Mouse (Mus musculus) CH12.LX (cell line): ENCODE results near the gene Sh3bp2. TPM values are rescaled to one million over a fixed set of nuclear protein-coding genes. Genes with fewer than 3 reads are reported as not detected.

Experiments
- DNase-seq: peaks from one replicate; pipeline ENCODE4 v3.0.0-alpha.2; 2013; ENCODE audit errors: extremely low read depth
- H3K27ac ChIP-seq: 2 replicates; pipeline ENCODE4 v1.5.1; 2012; ENCODE audit warnings: low read depth, mild to moderate bottlenecking, control low read depth, moderate library complexity; ENCODE audit not compliant: insufficient read depth
- H3K27me3 ChIP-seq: replicated peaks from 2 replicates; pipeline ENCODE3; 2012; ENCODE audit warnings: inconsistent platforms
- H3K36me3 ChIP-seq, 2 experiments: replicated peaks in 1 of 2; 2 replicates each; pipeline versions ENCODE3 to v1.6.1; 2012; ENCODE audit warnings: inconsistent platforms in 1 of 2, low read length in 1 of 2, mild to moderate bottlenecking in 1 of 2, mixed read lengths in 1 of 2, moderate library complexity in 1 of 2; ENCODE audit not compliant: control insufficient read depth in 1 of 2, insufficient read depth in 1 of 2
- H3K4me1 ChIP-seq, 2 experiments: 2 replicates each; pipeline ENCODE4 v1.6.1; 2012; ENCODE audit warnings: inconsistent platforms in 1 of 2, moderate library complexity in 1 of 2; ENCODE audit not compliant: insufficient read depth in 2 of 2, control insufficient read depth in 1 of 2
- H3K4me2 ChIP-seq: 2 replicates; pipeline ENCODE4 v1.6.1; 2012; ENCODE audit warnings: low read depth, mild to moderate bottlenecking, control low read depth; ENCODE audit not compliant: poor library complexity, insufficient read depth, severe bottlenecking
- H3K4me3 ChIP-seq, 3 experiments: fragments of 150-350 bp in 1 of 3; sonication (generic) in 1 of 3; replicated peaks in 1 of 3; 2 replicates each; pipeline versions ENCODE3 to v1.5.1; 2011 to 2012; ENCODE audit warnings: low read depth in 2 of 3, low read length in 2 of 3, mild to moderate bottlenecking in 2 of 3, moderate library complexity in 2 of 3, control low read depth in 1 of 3, improper control_type of control experiment in 1 of 3, inconsistent platforms in 1 of 3, mixed read lengths in 1 of 3; ENCODE audit not compliant: poor library complexity in 1 of 3
- H3K79me2 ChIP-seq: replicated peaks from 2 replicates; pipeline ENCODE4 v1.6.1; 2012; ENCODE audit warnings: mild to moderate bottlenecking, moderate library complexity; ENCODE audit not compliant: control insufficient read depth, poor library complexity, insufficient read depth, severe bottlenecking; ENCODE audit errors: extremely low read depth
- H3K9ac ChIP-seq: 2 replicates; pipeline ENCODE4 v1.6.1; 2012; ENCODE audit warnings: low read depth, mild to moderate bottlenecking, control low read depth, moderate library complexity; ENCODE audit not compliant: insufficient read depth
- H3K9me3 ChIP-seq: replicated peaks from 2 replicates; pipeline ENCODE3; 2012; ENCODE audit warnings: low read length, inconsistent platforms, mixed read lengths
- BHLHE40 ChIP-seq: IDR thresholded peaks from 2 replicates; pipeline ENCODE4 v1.6.1; 2011; ENCODE audit warnings: mild to moderate bottlenecking, low read depth, low read length, improper control_type of control experiment
- CHD1 ChIP-seq: IDR thresholded peaks from 2 replicates; pipeline ENCODE4 v1.6.1; 2012; ENCODE audit warnings: low read depth, low read length, improper control_type of control experiment, inconsistent platforms
- CHD2 ChIP-seq: IDR thresholded peaks from 2 replicates; pipeline ENCODE4 v1.6.1; 2011; ENCODE audit warnings: low read length, improper control_type of control experiment
- ETS1 ChIP-seq: conservative IDR thresholded peaks from 2 replicates; pipeline ENCODE4 v1.6.1; 2012; ENCODE audit warnings: low read depth, mild to moderate bottlenecking, inconsistent platforms, low read length, improper control_type of control experiment, moderate library complexity
- HCFC1 ChIP-seq: IDR thresholded peaks from 2 replicates; pipeline ENCODE4 v1.6.1; 2012; ENCODE audit warnings: low read depth, mild to moderate bottlenecking, inconsistent platforms, low read length, improper control_type of control experiment
- IRF4 ChIP-seq: IDR thresholded peaks from 2 replicates; pipeline ENCODE4 v1.6.1; 2014; ENCODE audit warnings: low read depth, mild to moderate bottlenecking, inconsistent platforms, low read length, improper control_type of control experiment
- JUN ChIP-seq: IDR thresholded peaks from 2 replicates; pipeline ENCODE4 v1.6.1; 2011; ENCODE audit warnings: low read depth, mild to moderate bottlenecking, low read length, improper control_type of control experiment, moderate library complexity; ENCODE audit not compliant: insufficient read depth
- JUND ChIP-seq: conservative IDR thresholded peaks from 2 replicates; pipeline ENCODE4 v1.6.1; 2011; ENCODE audit warnings: low read depth, low read length, improper control_type of control experiment
- KAT2A ChIP-seq: IDR thresholded peaks from 2 replicates; pipeline ENCODE4 v1.6.1; 2012; ENCODE audit warnings: low read length, improper control_type of control experiment, inconsistent platforms; ENCODE audit not compliant: insufficient replicate concordance
- MYC ChIP-seq: IDR thresholded peaks from 2 replicates; pipeline ENCODE4 v1.6.1; 2011; ENCODE audit warnings: low read depth, mild to moderate bottlenecking, improper control_type of control experiment, low read length
- NRF1 ChIP-seq: IDR thresholded peaks from 2 replicates; pipeline ENCODE4 v1.6.1; 2014; ENCODE audit warnings: low read depth, mild to moderate bottlenecking, inconsistent platforms, low read length, improper control_type of control experiment, moderate library complexity
- POLR2A ChIP-seq: IDR thresholded peaks from 2 replicates; pipeline ENCODE4 v1.6.1; 2011; ENCODE audit warnings: low read depth, mild to moderate bottlenecking, improper control_type of control experiment, low read length
- RAD21 ChIP-seq: IDR thresholded peaks from 2 replicates; pipeline ENCODE4 v1.6.1; 2011; ENCODE audit warnings: low read depth, mild to moderate bottlenecking, low read length, improper control_type of control experiment, moderate library complexity
- UBTF ChIP-seq: IDR thresholded peaks from 2 replicates; pipeline ENCODE4 v1.6.1; 2012; ENCODE audit warnings: low read depth, mild to moderate bottlenecking, inconsistent platforms, low read length, improper control_type of control experiment, moderate library complexity
- USF1 ChIP-seq: IDR thresholded peaks from 2 replicates; pipeline ENCODE4 v1.6.1; 2014; ENCODE audit warnings: low read depth, mild to moderate bottlenecking, inconsistent platforms, low read length, improper control_type of control experiment
- USF2 ChIP-seq: conservative IDR thresholded peaks from 2 replicates; pipeline ENCODE4 v1.6.1; 2011; ENCODE audit warnings: low read depth, low read length, improper control_type of control experiment
- ZC3H11A ChIP-seq: IDR thresholded peaks from 2 replicates; pipeline ENCODE4 v1.6.1; 2012; ENCODE audit warnings: low read depth, mild to moderate bottlenecking, inconsistent platforms, low read length, improper control_type of control experiment
- ZKSCAN1 ChIP-seq: IDR thresholded peaks from 2 replicates; pipeline ENCODE4 v1.6.1; 2012; ENCODE audit warnings: low read depth, inconsistent platforms, low read length, improper control_type of control experiment, borderline replicate concordance
- ZMIZ1 ChIP-seq: IDR thresholded peaks from 2 replicates; pipeline ENCODE4 v1.6.1; 2012; ENCODE audit warnings: low read depth, mild to moderate bottlenecking, inconsistent platforms, low read length, improper control_type of control experiment
- ZNF384 ChIP-seq: IDR thresholded peaks from 2 replicates; pipeline ENCODE4 v1.6.1; 2012; ENCODE audit warnings: low read depth, low read length, improper control_type of control experiment, inconsistent platforms
- dilution Hi-C: fragments of 300-500 bp; cut with MboI; formaldehyde crosslinking; loops from 2 replicates; pipeline ENCODE4 v1.14.3; 2020; ENCODE audit warnings: low sequenced_read_pairs; ENCODE audit not compliant: extremely low pct_unique_long_range_greater_than_20kb, extremely low pct_ligation_motif_present
- in situ Hi-C: fragments of 300-500 bp; cut with MboI; formaldehyde crosslinking; loops from 3 replicates; pipeline ENCODE4 v1.14.3; 2019; ENCODE audit warnings: low sequenced_read_pairs, low pct_ligation_motif_present, low pct_unique_long_range_greater_than_20kb, mixed read lengths
- polyA plus RNA-seq: library from polyadenylated mRNA; unstranded; fragments of >175 nt; gene quantifications from 2 replicates; pipeline ENCODE4 v1.2.1, GENCODE M21; 2012; ENCODE audit warnings: low read depth; ENCODE audit not compliant: insufficient read length
- total RNA-seq, 2 experiments: library from RNA; depleted of rRNA; stranded (reverse); fragments of 300-350 nt in 1 of 2; fragments of >200 nt in 1 of 2; gene quantifications; 2 replicates each; pipeline ENCODE4 v1.2.3; 2012 to 2014

The Sh3bp2 gene
- total and polyA plus RNA-seq, 3 experiments = 5.8 to 10.5 (median 7.3) TPM

- Histone ChIP-seq H3K4me3 (no peak overlapping the region), H3K27me3 (no peaks in the 10 kb centered on the region), H3K36me3 (peaks cover 0 to 34% of the 10 kb centered on the region in 2 experiments), H3K79me2 (no peaks in the 10 kb centered on the region), H3K4me1 (peaks cover 23 to 61% of the 10 kb centered on the region in 2 experiments), H3K4me2 (no peak overlapping the region), H3K27ac (no peak overlapping the region), H3K9me3 (no peaks in the 10 kb centered on the region), H3K9ac (no peak overlapping the region)
- dilution Hi-C loops = no loop called here
- no peak for DNase-seq
- in situ Hi-C loops = loop anchor here (25.0 kb wide), 1 partner anchor 507 kb away; the partner anchor contains the start of gene Hgfac
- no peak for TF ChIP-seq UBTF
- TF ChIP-seq JUND = no peak
- no peak for TF ChIP-seq POLR2A
- no peak for TF ChIP-seq MYC
- TF ChIP-seq NRF1 = no peak
- no peak for TF ChIP-seq USF2
Measured at GRCm38 (mm10) chr5:34530687-34531086, 5.0 kb downstream of the Sh3bp2 start.

DNA sequence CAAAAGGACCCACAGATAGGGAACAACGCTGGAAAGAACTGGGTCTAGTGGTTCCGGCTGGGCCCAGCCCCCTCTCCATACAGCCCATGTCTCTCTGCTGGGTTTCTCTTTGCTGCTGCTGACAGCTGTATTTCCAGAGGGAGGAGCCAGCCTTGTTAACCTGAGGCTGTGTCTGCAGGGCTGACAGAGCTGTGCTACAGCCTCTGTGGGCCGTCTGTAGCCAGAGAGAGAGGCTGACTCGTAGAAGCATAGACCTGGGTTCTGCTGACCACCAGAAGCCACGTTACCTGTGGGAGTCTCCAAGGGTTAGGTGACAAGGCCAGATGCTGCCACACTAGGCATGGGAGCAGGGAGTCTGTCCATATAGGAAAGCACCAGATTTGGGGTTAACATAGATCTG, 7.4 kb downstream of the Sh3bp2 start:
- Histone ChIP-seq H3K4me1 (peaks cover 16 to 49% of the 10 kb centered on the region in 2 experiments), H3K9me3 (no peaks in the 10 kb centered on the region), H3K4me3 (no peak overlapping the region), H3K79me2 (no peaks in the 10 kb centered on the region), H3K36me3 (peaks cover 0 to 34% of the 10 kb centered on the region in 2 experiments), H3K9ac (no peak overlapping the region), H3K27me3 (no peaks in the 10 kb centered on the region), H3K4me2 (no peak overlapping the region), H3K27ac (no peak overlapping the region)
- TF ChIP-seq ZMIZ1 (no peak), HCFC1 (no peak), POLR2A (no peak), ZC3H11A (no peak), CHD2 (no peak), RAD21 (no peak), JUN (no peak), IRF4 (no peak), ZNF384 (no peak), CHD1 (no peak), ETS1 (no peak), NRF1 (no peak), KAT2A (no peak), BHLHE40 (no peak), USF1 (no peak), ZKSCAN1 (no peak)
- dilution Hi-C loops (no loop called here), in situ Hi-C loops (loop anchor here (25.0 kb wide), 1 partner anchor 504 kb away; the partner anchor contains the start of gene Hgfac)
- no peak for DNase-seq
